Mouse (Mus musculus) ES-E14 (cell line): ENCODE data around the gene Sept5.

Source experiments
- HCFC1 ChIP-seq: IDR thresholded peaks from 2 replicates; pipeline ENCODE4 v1.6.1; 2012; ENCODE audit warnings: low read length, inconsistent platforms, borderline replicate concordance; ENCODE audit not compliant: insufficient read depth
- ZC3H11A ChIP-seq: IDR thresholded peaks from 2 replicates; pipeline ENCODE4 v1.6.1; 2012; ENCODE audit warnings: low read depth, mild to moderate bottlenecking, inconsistent platforms, low read length, borderline replicate concordance

DNA sequence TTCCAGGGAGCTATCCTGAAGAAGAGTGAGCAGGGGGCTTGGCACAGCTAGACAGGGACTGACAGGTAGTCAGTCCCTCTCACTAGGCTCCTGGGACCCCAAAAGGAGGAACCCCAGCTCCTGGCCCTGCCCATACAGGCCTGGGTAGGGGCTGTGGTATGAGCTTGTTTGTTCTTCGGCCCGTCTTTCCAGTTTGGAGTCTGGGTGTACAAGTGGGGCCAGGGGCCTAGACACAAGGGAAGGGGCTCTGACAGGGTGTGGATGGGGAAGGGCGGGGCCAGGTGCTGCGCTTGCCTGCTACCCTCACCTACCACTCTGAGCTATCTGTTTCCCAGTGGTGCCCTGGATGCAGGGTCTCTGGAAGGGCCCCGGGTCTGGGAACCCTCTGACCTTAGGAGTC lies 24.0 kb downstream of the Sept5 start:
- no peak for TF ChIP-seq ZC3H11A
- TF ChIP-seq HCFC1 = no peak
